Mouse (Mus musculus) brain, embryonic 14.5 days (tissue): ENCODE measurements around the gene Thsd7b. TPM values are rescaled to one million over a fixed set of nuclear protein-coding genes. Genes with fewer than 3 reads are reported as not detected.

ENCODE experiments used
- DNase-seq: peaks from one replicate; pipeline ENCODE4 v3.0.0-alpha.2; 2011; ENCODE audit warnings: low read depth
- CTCF ChIP-seq: fragments of 200-500 bp; IDR thresholded peaks from 2 replicates; pipeline ENCODE4 v1.5.1; 2012; ENCODE audit warnings: inconsistent platforms, mild to moderate bottlenecking, moderate library complexity, borderline replicate concordance; ENCODE audit not compliant: insufficient read depth, insufficient read length; ENCODE audit errors: extremely low read depth
- POLR2A ChIP-seq: fragments of 200-500 bp; IDR thresholded peaks from 2 replicates; pipeline ENCODE4 v1.6.1; 2012; ENCODE audit warnings: mild to moderate bottlenecking, inconsistent platforms, borderline replicate concordance; ENCODE audit not compliant: poor library complexity, insufficient read depth, insufficient read length, severe bottlenecking; ENCODE audit errors: extremely low read depth
- polyA plus RNA-seq: library from polyadenylated mRNA; depleted of rRNA; stranded (reverse); fragments of >200 nt; gene quantifications from 2 replicates; pipeline ENCODE4 v1.2.3, GENCODE M21; 2012

The Thsd7b gene
- polyA plus RNA-seq, 1 experiment = 7.8 TPM

DNA sequence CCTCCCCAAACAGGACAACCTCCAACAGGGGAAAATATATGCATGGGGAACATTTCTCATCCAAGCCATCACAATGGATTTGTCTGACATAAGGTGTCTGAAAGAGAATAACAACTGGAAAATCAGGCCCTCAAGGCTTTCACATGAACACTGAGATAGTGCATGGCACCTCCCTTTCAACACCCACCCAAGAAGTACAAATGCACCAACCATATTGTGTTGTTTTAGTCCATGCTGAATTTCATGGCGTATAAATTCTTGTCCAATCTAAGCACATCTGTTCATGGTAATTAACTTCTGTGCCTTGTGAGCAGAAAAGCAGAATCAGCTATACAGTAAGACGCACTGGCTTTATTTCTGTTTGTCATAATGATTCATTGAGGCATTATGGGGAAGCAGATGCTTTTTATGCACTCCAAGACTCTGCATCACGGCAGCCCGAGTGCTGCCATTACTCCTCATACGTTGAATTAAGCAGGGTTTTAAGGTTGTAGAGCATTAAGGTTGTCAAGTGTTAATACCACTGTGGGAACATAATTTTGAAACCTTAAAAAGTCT is 577.0 kb downstream of the Thsd7b start:
- TF ChIP-seq POLR2A (no peak), CTCF (no peak)
- peak; percentile 33 for DNase-seq

- DNase-seq = no peak
- TF ChIP-seq CTCF = no peak
- TF ChIP-seq POLR2A = no peak
Measured at GRCm38 (mm10) chr1:129867714-129868113, 594.6 kb downstream of the Thsd7b start.

- no peak for DNase-seq
Measured at GRCm38 (mm10) chr1:129874355-129874754, 601.3 kb downstream of the Thsd7b start.

DNA sequence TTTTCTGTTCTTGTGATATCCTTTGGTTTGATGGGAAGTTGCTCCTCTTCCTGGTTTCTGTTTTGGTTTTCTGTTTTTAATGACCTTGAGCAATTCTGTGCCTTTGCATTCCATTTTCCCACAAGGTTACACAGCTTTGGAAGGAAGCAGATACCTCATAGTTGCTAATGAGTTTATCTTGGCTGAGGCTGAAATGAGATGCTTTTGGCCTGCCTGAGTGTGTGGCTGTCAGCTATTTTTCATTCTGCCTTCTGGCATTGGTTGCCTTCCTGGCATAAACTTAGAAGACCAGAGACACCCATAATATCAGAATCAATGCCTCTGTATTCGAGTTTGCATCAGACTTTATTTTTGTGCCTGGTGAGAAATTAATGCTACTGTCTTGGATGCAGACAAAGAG is 614.8 kb downstream of the Thsd7b start:
- DNase-seq = peak; percentile 69

More at GRCm38 (mm10) chr1:129874355-129874754, 601.3 kb downstream of the Thsd7b start:
- TF ChIP-seq CTCF = no peak
- TF ChIP-seq POLR2A = no peak

DNA sequence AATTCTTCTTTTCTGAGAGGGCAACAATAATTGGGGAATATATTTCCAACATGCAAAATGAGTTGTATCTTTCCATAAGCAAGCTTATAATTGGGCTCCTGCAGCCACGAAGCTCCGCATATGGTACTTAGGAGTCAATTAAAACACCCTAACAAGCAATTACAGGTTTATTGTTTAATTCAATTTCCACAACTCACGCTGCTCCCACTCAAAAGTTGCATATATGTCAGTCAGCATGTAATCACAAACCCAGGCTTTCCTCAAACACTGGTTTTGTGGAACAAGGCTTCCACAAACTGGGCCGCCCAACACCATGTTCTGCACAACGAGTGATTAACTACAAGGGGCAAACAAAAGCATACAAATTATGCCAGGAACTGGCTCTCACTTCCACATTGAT is 625.0 kb downstream of the Thsd7b start:
- DNase-seq = peak; percentile 68
- no peak for TF ChIP-seq POLR2A
- TF ChIP-seq CTCF = no peak

More for the DNA sequence above, 614.8 kb downstream of the Thsd7b start:
- TF ChIP-seq CTCF (no peak), POLR2A (no peak)

- DNase-seq = no peak
- no peak for TF ChIP-seq CTCF
- TF ChIP-seq POLR2A = no peak
Measured at GRCm38 (mm10) chr1:129915484-129915883, 642.4 kb downstream of the Thsd7b start.

DNA sequence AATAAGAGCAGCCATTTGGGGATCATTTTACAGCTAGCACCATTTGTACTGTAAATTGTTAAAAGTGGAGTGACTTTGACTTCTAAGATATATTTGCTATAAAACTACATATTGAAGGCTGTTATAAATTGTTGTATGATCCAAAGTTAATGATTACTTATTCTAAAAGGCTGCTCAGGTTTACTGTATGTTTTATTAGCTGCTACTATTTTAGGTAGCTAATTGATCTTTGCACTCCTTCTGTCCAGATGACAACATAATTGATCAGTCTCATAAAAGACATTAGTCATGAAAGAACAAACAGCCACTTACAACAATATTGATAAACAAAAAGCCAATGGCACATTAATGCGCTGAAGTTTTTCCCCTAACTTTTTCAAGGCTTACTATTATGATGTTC is 644.5 kb downstream of the Thsd7b start:
- TF ChIP-seq POLR2A = no peak
- no peak for TF ChIP-seq CTCF
- DNase-seq = no peak

- peak; percentile 10 for DNase-seq
- TF ChIP-seq CTCF = peak; percentile 52; the same call in 1 of the 2 replicates
- no peak for TF ChIP-seq POLR2A
Measured at GRCm38 (mm10) chr1:129919385-129919784, 646.3 kb downstream of the Thsd7b start.

GRCm38 (mm10) chr1:129931003-129931402 is 657.9 kb downstream of the Thsd7b start:
- TF ChIP-seq POLR2A = no peak
- TF ChIP-seq CTCF = no peak
- DNase-seq = no peak

DNA sequence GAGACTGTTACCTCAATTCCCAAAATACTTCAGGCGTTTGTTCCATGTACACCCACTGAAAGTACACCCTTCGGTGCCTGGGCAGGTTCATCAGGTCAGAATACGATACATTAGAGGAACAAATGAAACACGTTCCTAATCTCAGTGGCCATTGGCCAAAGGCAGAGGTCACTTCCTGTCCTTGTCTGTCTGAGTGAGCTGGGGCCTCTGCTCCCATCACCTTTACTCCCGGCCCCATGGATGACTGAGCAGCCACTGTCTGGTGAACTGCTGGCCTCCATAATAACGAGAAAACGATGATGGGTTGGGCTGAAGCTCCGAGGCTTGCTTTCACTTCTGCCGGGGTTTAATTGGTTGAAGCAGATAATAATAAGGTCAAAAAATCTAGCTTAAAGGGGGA is 670.0 kb downstream of the Thsd7b start:
- no peak for TF ChIP-seq CTCF
- TF ChIP-seq POLR2A = no peak
- no peak for DNase-seq

- TF ChIP-seq CTCF (no peak), POLR2A (no peak)
- DNase-seq = peak; percentile 14
Measured at GRCm38 (mm10) chr1:129947026-129947425, 673.9 kb downstream of the Thsd7b start.

- DNase-seq = peak; percentile 72
- TF ChIP-seq POLR2A (no peak), CTCF (no peak)
Measured at GRCm38 (mm10) chr1:129955478-129955877, 682.4 kb downstream of the Thsd7b start.
